Mouse (Mus musculus) heart, embryonic 12.5 days (tissue): ENCODE results near the gene Tpcn1. TPM values are rescaled to one million over a fixed set of nuclear protein-coding genes. Genes with fewer than 3 reads are reported as not detected.
A peak's percentile ranks its signal among the peaks of the same experiment; 100 is the strongest.

Source experiments
- ATAC-seq: fragments of 200-750 bp; cut with Nextera tagmentation; 2 replicates; pipeline ENCODE4 v1.8.0; 2017; ENCODE audit warnings: moderate TSS enrichment, moderate library complexity; ENCODE audit not compliant: insufficient number of reproducible peaks, low FRiP score
- H3K27ac ChIP-seq: fragments of 300-500 bp; sonication (generic); 2 replicates; pipeline ENCODE4 v1.5.1; 2016; ENCODE audit warnings: mild to moderate bottlenecking, moderate library complexity; ENCODE audit not compliant: poor library complexity, severe bottlenecking
- H3K27me3 ChIP-seq: fragments of 300-500 bp; sonication (generic); replicated peaks from 2 replicates; pipeline ENCODE4 v1.6.1; 2016; ENCODE audit warnings: mild to moderate bottlenecking, moderate library complexity
- H3K36me3 ChIP-seq: fragments of 300-500 bp; sonication (generic); 2 replicates; pipeline ENCODE4 v1.6.1; 2016; ENCODE audit warnings: mild to moderate bottlenecking, moderate library complexity
- H3K4me1 ChIP-seq: fragments of 300-500 bp; sonication (generic); replicated peaks from 2 replicates; pipeline ENCODE4 v1.6.1; 2016; ENCODE audit warnings: mild to moderate bottlenecking
- H3K4me2 ChIP-seq: fragments of 300-500 bp; sonication (generic); 2 replicates; pipeline ENCODE4 v1.6.1; 2016; ENCODE audit warnings: mild to moderate bottlenecking, moderate library complexity
- H3K4me3 ChIP-seq: fragments of 300-500 bp; sonication (generic); 2 replicates; pipeline ENCODE4 v1.5.1; 2016; ENCODE audit warnings: mild to moderate bottlenecking
- H3K9ac ChIP-seq: fragments of 300-500 bp; sonication (generic); 2 replicates; pipeline ENCODE4 v1.6.1; 2016; ENCODE audit warnings: mild to moderate bottlenecking, moderate library complexity
- H3K9me3 ChIP-seq: fragments of 300-500 bp; sonication (generic); replicated peaks from 2 replicates; pipeline ENCODE4 v1.6.1; 2016; ENCODE audit warnings: mild to moderate bottlenecking, moderate library complexity
- WGBS: fragments of 180-500 bp; shearing (Covaris S2); methylation state at CpG from one replicate; pipeline ENCODE4 v1.1.7; 2016; 5-methylcytosine and 5-hydroxymethylcytosine counted together
- polyA plus RNA-seq: library from polyadenylated mRNA; unstranded; fragments of >200 nt; fragmentation: Nextera tagmentation; extraction: Ambion mirVana; gene quantifications from 2 replicates; pipeline ENCODE4 v1.2.1, GENCODE M21; 2016

Tpcn1 gene
- polyA plus RNA-seq, 1 experiment from 2014 or later, result 17.1 TPM

DNA sequence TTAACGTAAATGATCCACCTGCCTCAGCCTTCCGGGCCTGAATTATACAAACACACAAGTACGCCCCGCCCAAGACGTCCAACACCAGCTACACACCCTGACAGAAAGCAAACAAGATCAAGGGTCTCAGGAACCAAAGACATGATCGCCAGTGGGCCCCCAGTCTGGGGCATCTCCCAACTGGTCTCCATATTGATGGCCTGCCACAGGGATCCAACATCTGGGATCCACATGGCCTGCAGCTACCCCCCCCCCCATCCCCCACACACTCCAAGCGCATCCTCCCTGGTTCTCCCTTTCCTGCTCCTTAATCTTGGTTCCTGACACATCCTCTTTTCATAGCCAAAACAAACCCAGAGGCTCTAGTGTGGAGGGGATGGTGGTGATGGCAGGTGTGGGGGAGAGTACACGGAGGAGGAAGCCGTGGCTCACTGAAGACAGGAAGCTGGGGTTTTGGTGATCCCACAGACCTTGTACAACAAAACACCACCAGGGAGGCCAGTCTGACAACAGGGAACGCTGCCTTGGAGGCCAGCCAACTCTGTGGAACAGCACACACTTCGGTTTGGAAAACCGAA is 9.9 kb downstream of the Tpcn1 start:
- Histone ChIP-seq H3K9me3 (no peaks in the 10 kb centered on the region), H3K36me3 (peaks cover 33% of the 10 kb centered on the region), H3K27me3 (no peaks in the 10 kb centered on the region), H3K4me2 (no peak overlapping the region), H3K9ac (no peak overlapping the region), H3K4me1 (peaks cover 55% of the 10 kb centered on the region), H3K4me3 (no peak overlapping the region), H3K27ac (peak overlapping the region; percentile 75)
- 51% methylated on average over 12 of the region's 12 CpGs for WGBS
- peak; percentile 68 for ATAC-seq

DNA sequence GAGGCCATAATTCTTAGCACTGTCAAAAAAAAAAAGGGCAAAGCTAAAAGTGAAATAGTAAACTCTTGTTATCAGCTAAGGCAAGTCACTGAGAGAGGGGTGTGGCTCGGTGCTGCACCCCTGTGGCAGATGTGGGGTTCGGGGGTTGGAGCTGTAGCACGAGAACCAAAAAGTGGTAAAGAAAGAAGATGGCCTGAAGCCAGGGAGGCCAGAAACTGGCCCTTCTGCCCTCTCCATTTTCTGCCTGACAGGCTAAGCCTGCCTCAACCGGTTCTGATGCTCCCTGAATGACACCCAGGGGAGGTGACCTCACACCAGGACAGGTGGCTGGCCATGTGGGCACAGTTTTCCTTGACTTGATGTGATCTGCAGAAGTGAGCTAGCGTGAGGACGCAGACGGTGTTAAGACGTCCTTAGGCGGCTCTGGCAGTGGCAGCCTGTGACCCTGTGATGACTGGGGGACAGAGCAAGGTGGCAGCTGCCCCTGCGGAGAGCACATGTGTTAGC is 10.5 kb downstream of the Tpcn1 start:
- H3K9ac ChIP-seq, result no peak overlapping the region
- H3K27ac ChIP-seq, result 0 out of 2 replicates have a peak overlapping the region, but pooled peaks have one; percentile 75
- no peaks in the 10 kb centered on the region for H3K9me3 ChIP-seq
- peaks cover 28% of the 10 kb centered on the region for H3K36me3 ChIP-seq
- H3K4me1 ChIP-seq, result peaks cover 60% of the 10 kb centered on the region
- no peak overlapping the region for H3K4me2 ChIP-seq
- H3K27me3 ChIP-seq, result no peaks in the 10 kb centered on the region
- WGBS, result 59% methylated on average over 10 of the region's 10 CpGs
- no peak for ATAC-seq
- no peak overlapping the region for H3K4me3 ChIP-seq

DNA sequence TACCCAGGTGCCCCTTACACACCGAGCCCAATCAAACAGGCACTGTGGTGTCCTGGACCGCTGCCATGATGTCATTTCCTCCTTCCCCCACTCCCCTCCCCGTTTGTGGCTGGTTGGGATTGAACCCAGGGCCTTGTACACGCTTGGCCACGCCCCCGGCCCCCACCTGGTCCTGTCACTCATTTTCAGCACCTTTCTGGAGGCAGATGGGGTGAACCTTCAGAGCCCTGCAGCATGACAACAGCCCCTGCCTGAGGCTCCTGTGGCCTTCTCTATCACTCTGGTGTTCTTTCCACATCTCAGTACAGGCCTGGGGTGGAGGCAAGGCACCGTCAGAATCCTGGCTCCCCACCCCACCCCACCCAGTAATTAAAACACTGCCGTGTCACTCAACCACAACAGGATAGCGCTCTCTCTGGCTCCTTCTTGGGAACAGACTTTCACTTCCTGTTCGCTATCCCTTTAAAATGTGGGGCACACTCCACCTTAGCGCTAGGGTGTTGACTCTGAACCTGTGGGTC is 11.6 kb downstream of the Tpcn1 start:
- WGBS, result 68% methylated on average over 11 of the region's 11 CpGs
- no peaks in the 10 kb centered on the region for H3K9me3 ChIP-seq
- H3K27ac ChIP-seq, result no peak overlapping the region; the same call in 1 of the 2 replicates
- no peak for ATAC-seq
- H3K27me3 ChIP-seq, result no peaks in the 10 kb centered on the region
- no peak overlapping the region for H3K4me2 ChIP-seq
- peaks cover 56% of the 10 kb centered on the region for H3K4me1 ChIP-seq
- H3K4me3 ChIP-seq, result no peak overlapping the region
- peaks cover 21% of the 10 kb centered on the region for H3K36me3 ChIP-seq
- H3K9ac ChIP-seq, result no peak overlapping the region

- Histone ChIP-seq H3K9ac (no peak overlapping the region), H3K36me3 (0 out of 2 replicates have a peak, but pooled peaks cover under 1% of the 10 kb centered on the region), H3K27ac (no peak overlapping the region), H3K4me3 (no peak overlapping the region), H3K4me2 (no peak overlapping the region), H3K9me3 (no peaks in the 10 kb centered on the region), H3K4me1 (peaks cover 70% of the 10 kb centered on the region), H3K27me3 (no peaks in the 10 kb centered on the region)
- no peak for ATAC-seq
- 49% methylated on average over 10 of the region's 10 CpGs for WGBS
Observed at GRCm38 (mm10) chr5:120574469-120575063, 13.9 kb downstream of the Tpcn1 start.

DNA sequence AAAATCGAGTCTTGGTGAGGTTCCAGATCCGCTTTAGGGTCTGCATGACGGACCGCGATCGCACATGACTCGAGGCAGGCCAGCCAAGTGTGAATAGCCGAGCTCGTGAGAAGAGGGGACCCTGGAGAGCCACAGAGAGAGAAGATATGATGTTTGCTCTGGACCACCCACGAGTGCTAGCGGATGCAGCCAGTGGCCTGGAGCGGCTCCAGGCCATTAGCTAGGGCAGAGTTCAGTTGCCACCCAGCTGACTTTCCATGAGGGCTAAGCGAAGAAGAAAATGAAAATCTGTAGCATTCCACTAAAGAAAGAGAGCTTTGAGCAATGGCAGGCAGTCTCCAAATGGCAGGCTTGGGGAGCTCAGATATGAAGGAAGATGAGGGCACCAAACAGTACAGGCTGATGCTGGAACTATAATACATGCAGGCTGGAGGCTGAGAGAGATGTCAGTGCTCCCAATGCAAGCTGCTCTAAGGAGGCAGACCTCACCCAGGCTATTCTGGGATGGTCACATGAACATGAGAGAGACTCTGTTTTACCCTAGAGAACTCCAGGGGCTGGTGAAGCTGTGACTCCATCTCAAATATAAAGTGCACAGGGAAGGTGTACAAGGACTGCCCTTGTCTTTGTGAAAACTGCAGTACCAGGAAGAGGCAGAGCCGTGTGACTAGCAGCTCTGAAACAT is 17.3 kb downstream of the Tpcn1 start:
- 69% methylated on average over 14 of the region's 14 CpGs for WGBS
- H3K9me3 ChIP-seq, result no peaks in the 10 kb centered on the region
- no peak for ATAC-seq
- H3K36me3 ChIP-seq, result no peaks in the 10 kb centered on the region
- no peaks in the 10 kb centered on the region for H3K27me3 ChIP-seq
- H3K4me1 ChIP-seq, result peaks cover 79% of the 10 kb centered on the region
- H3K4me3 ChIP-seq, result no peak overlapping the region
- no peak overlapping the region for H3K9ac ChIP-seq
- H3K27ac ChIP-seq, result no peak overlapping the region
- H3K4me2 ChIP-seq, result no peak overlapping the region

GRCm38 (mm10) chr5:120570289-120570897 is 18.1 kb downstream of the Tpcn1 start:
- no peak overlapping the region for H3K4me2 ChIP-seq
- H3K4me3 ChIP-seq, result no peak overlapping the region
- H3K36me3 ChIP-seq, result no peaks in the 10 kb centered on the region
- no peaks in the 10 kb centered on the region for H3K27me3 ChIP-seq
- 89% methylated on average over 11 of the region's 11 CpGs for WGBS
- H3K9ac ChIP-seq, result no peak overlapping the region
- ATAC-seq, result no peak
- peaks cover 87% of the 10 kb centered on the region for H3K4me1 ChIP-seq
- H3K27ac ChIP-seq, result no peak overlapping the region
- H3K9me3 ChIP-seq, result no peaks in the 10 kb centered on the region

GRCm38 (mm10) chr5:120569791-120570190 is 18.7 kb downstream of the Tpcn1 start:
- Histone ChIP-seq H3K4me3 (no peak overlapping the region), H3K36me3 (no peaks in the 10 kb centered on the region), H3K4me2 (no peak overlapping the region), H3K9ac (0 out of 2 replicates have a peak overlapping the region, but pooled peaks have one; percentile 29), H3K27ac (no peak overlapping the region), H3K9me3 (no peaks in the 10 kb centered on the region), H3K27me3 (no peaks in the 10 kb centered on the region), H3K4me1 (peaks cover 88% of the 10 kb centered on the region)
- WGBS, result 82% methylated on average over 3 of the region's 3 CpGs
- no peak for ATAC-seq

GRCm38 (mm10) chr5:120568964-120569363 is 19.5 kb downstream of the Tpcn1 start:
- Histone ChIP-seq H3K4me3 (no peak overlapping the region), H3K27me3 (no peaks in the 10 kb centered on the region), H3K27ac (no peak overlapping the region), H3K9ac (no peak overlapping the region), H3K36me3 (no peaks in the 10 kb centered on the region), H3K4me2 (no peak overlapping the region), H3K4me1 (peaks cover 86% of the 10 kb centered on the region), H3K9me3 (no peaks in the 10 kb centered on the region)
- ATAC-seq, result no peak
- 48% methylated on average over 4 of the region's 4 CpGs for WGBS

DNA sequence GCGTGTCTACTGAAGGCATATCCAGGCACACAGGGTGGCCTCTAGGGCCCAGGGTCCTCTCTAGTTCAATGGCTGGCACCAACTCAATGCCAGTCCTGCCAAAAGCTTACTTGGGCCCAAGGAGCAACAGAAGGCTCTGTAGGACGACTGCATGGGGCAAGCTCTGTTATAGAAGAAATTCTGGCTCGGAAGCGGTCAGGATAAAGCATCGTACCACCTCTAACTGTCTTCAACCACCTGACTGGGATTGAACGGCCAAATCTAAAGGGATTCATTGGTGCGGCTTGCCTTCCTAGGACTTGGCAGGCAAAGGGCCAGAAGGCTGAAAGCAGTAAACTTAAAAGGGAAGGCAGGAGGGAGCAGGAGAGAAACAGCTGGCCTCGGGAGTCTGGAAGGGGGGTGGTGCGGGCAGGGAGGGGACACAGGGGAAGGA is 20.1 kb downstream of the Tpcn1 start:
- no peaks in the 10 kb centered on the region for H3K36me3 ChIP-seq
- H3K4me3 ChIP-seq, result no peak overlapping the region
- H3K27me3 ChIP-seq, result no peaks in the 10 kb centered on the region
- no peak overlapping the region for H3K9ac ChIP-seq
- ATAC-seq, result no peak
- WGBS, result 67% methylated on average over 9 of the region's 9 CpGs
- no peaks in the 10 kb centered on the region for H3K9me3 ChIP-seq
- no peak overlapping the region for H3K27ac ChIP-seq
- H3K4me1 ChIP-seq, result peaks cover 86% of the 10 kb centered on the region
- no peak overlapping the region for H3K4me2 ChIP-seq

GRCm38 (mm10) chr5:120567761-120568211 is 20.7 kb downstream of the Tpcn1 start:
- peaks cover 89% of the 10 kb centered on the region for H3K4me1 ChIP-seq
- H3K9me3 ChIP-seq, result no peaks in the 10 kb centered on the region
- no peak overlapping the region for H3K4me3 ChIP-seq
- no peak overlapping the region for H3K4me2 ChIP-seq
- no peaks in the 10 kb centered on the region for H3K36me3 ChIP-seq
- no peaks in the 10 kb centered on the region for H3K27me3 ChIP-seq
- ATAC-seq, result no peak
- H3K27ac ChIP-seq, result no peak overlapping the region
- no peak overlapping the region for H3K9ac ChIP-seq
- 63% methylated on average over 14 of the region's 14 CpGs for WGBS
